Mouse (Mus musculus) spleen, embryonic (tissue): Measurements from ENCODE around the gene Btg1-ps1.
"Not testable (repeated sequence)": the region's sequence is repeated elsewhere in the genome, so short reads cannot be mapped to it uniquely, and the experiment has no call there.

Source experiments
- CTCF ChIA-PET: fragments of 350-600 bp; sonication (Branson Sonifier 250); formaldehyde crosslinking; loops from one replicate; lab custom pipeline; 2022; lab: Charles Lee

Gene Btg1-ps1

DNA sequence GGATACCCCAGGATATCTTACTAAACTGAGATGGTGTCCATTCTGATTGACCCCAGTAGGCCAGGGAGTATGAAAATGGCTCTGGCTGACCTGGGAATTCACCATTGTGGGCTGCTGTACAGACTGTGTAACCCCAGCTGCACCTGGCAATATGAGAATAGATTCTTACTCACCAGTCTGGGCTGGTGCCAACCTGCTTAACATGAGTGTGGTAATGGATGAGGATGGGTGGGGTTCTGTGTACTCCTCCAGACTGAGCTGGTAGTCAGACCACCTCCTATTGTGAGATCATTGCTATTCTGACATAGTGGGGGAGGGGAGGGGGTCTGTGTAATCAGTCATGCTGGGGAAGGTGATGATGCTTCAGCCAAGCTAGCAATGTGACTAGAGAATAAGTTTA lies at the start of gene Btg1-ps1:
Gene Btg1-ps1 (minus strand): TSS at position 219 of the 400 bp plus-strand sequence.
- CTCF ChIA-PET, result not testable (repeated sequence)

DNA sequence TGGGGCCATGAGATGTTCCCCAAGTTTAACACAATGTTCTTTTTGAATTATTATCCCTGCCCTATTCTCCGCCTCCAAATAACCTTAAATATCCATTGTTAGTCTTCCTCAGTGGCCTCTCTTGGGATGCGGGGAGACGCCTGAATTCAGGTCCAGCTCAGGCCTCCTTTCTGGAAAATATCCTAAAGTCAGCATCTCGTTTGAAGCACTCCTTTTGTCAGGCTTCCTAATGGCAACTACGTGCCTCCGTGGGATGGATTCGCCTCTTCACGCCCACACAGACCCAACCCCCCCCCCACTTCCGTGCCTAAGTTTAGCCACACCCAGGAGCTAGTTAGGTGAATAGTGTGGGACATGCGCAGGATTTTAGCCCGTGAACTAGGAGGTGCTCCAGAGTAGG lies 47.6 kb upstream of the Btg1-ps1 start, which contains the start of gene Rhox10:
Gene Rhox10 (plus strand): TSS at position 301 of the 400 bp plus-strand sequence.
- CTCF ChIA-PET, result no interaction called here

DNA sequence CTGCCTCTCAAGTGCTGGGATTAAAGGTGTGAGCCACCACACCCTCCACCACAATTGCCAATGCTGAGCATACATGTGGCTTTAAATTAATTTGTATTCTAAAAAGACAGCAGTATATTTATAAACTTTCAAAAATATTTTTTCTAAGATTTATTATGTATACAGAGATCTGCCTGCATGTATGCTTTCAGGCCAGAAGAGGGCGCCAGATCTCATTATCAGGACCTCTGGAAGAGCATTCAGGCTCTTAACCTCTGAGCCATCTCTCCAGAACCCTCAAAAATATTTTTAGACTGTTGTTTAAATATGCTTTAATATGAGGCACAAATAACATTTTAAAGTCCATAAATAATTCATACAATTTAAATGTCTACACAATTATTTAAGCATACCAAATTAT lies 42.9 kb upstream of the Btg1-ps1 start:
- CTCF ChIA-PET, result no interaction called here

DNA sequence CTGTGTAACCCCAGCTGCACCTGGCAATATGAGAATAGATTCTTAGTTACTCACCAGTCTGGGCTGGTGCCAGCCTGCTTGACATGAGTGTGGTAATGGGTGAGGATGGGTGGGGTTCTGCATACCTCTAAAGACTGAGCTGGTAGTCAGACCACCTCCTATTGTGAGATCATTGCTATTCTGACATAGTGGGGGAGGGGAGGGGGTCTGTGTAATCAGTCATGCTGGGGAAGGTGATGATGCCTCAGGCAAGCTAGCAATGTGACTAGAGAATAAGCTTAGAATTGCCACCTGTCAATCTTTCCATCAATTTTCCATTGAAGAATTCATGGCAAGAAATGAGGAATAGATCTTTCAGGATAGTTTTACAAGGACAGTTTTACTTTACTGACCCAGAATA lies 24.4 kb upstream of the Btg1-ps1 start, which contains the start of gene Btg1-ps2:
Gene Btg1-ps2 (minus strand): TSS at position 101 of the 400 bp plus-strand sequence.
- CTCF ChIA-PET, result not testable (repeated sequence)

DNA sequence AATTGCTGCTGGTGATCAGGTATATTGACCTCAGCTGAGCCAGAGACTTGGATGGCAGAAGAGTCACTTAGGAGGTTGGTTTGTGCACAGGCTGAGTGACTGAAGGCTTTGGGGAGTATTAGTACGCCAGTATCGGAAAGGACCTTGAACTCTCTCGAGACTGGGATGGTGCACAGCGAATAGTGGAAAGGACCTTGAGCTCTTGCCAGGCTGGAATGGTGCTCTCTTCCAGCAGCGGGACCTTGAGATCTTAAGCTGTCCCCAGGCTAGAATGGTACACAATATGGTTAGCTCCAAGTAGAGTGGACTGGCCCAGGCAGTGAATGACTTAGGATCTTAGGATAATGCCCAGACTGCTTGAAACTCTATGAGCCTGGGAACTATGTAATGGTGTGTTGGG lies 21.1 kb upstream of the Btg1-ps1 start:
- CTCF ChIA-PET, result no interaction called here

DNA sequence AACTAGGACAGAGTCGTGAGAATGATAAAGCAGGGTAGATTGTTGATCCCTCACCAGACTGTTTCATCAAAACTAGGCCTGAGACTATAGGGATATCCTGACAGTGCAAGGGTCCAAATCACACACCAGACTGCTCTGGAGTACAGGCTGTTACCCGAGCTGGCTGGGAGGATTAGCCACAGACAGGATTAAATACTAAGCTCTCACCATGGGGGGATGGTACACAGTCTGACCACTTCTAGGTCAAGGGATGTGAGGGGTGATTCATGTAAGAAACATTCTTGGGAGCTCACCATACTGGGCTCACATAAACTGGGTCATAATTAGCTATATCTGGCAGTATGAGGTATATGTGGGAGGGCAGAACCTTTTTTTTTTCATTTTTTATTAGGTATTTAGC lies 15.2 kb upstream of the Btg1-ps1 start:
- CTCF ChIA-PET, result no interaction called here

DNA sequence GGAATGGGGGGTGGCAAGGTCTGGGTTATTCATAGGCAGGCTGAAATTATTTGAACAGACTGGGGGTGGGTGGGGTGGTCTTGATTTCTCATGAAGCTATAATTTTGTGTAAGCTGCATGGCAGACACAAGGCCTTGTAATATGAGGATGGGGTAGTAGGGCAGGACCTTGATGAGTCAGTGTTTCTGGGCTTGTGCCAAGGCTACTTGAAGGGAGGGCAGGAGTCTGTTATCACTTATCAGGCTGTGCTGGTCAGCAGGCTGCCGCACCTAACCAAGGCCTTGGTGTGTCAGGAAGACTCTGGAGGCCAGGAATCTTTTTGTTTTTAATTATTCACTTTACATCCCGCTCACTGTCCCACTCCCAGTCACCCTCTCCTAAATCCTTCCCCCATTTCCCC lies 9.9 kb downstream of the Btg1-ps1 start:
- CTCF ChIA-PET, result no interaction called here
